Mouse (Mus musculus) neural tube, embryonic 13.5 days (tissue): ENCODE results near the gene Gm26657. TPM values are rescaled to one million over a fixed set of nuclear protein-coding genes. Genes with fewer than 3 reads are reported as not detected.

Experiments used
- ATAC-seq: fragments of 200-750 bp; cut with Nextera tagmentation; 2 replicates; pipeline ENCODE4 v1.8.0; 2017; ENCODE audit warnings: low read depth, mild to moderate bottlenecking, moderate TSS enrichment, moderate library complexity
- H3K27ac ChIP-seq: fragments of 300-500 bp; sonication (generic); replicated peaks from 2 replicates; pipeline ENCODE4 v1.5.1; 2015; ENCODE audit warnings: moderate library complexity, mild to moderate bottlenecking, inconsistent platforms
- H3K27me3 ChIP-seq: fragments of 300-500 bp; sonication (generic); 2 replicates; pipeline ENCODE4 v1.6.1; 2015; ENCODE audit warnings: mild to moderate bottlenecking, inconsistent platforms
- H3K36me3 ChIP-seq: fragments of 300-500 bp; sonication (generic); 2 replicates; pipeline ENCODE4 v1.6.1; 2015; ENCODE audit warnings: mild to moderate bottlenecking, inconsistent platforms
- H3K4me1 ChIP-seq: fragments of 300-500 bp; sonication (generic); replicated peaks from 2 replicates; pipeline ENCODE4 v1.6.1; 2015; ENCODE audit warnings: inconsistent platforms
- H3K4me2 ChIP-seq: fragments of 300-500 bp; sonication (generic); 2 replicates; pipeline ENCODE4 v1.6.1; 2015; ENCODE audit warnings: inconsistent platforms, mild to moderate bottlenecking, moderate library complexity
- H3K4me3 ChIP-seq: fragments of 300-500 bp; sonication (generic); 2 replicates; pipeline ENCODE4 v1.5.1; 2015; ENCODE audit warnings: mild to moderate bottlenecking, inconsistent platforms
- H3K9ac ChIP-seq: fragments of 300-500 bp; sonication (generic); 2 replicates; pipeline ENCODE4 v1.6.1; 2015; ENCODE audit warnings: moderate library complexity, mild to moderate bottlenecking, inconsistent platforms
- H3K9me3 ChIP-seq: fragments of 300-500 bp; sonication (generic); 2 replicates; pipeline ENCODE4 v1.6.1; 2016; ENCODE audit warnings: inconsistent platforms
- WGBS: fragments of 180-500 bp; shearing (Covaris S2); methylation state at CpG from one replicate; pipeline ENCODE4 v1.1.7; 2015; 5-methylcytosine and 5-hydroxymethylcytosine counted together
- polyA plus RNA-seq: library from polyadenylated mRNA; unstranded; fragments of >200 nt; fragmentation: Nextera tagmentation; extraction: Ambion mirVana; gene quantifications from 2 replicates; pipeline ENCODE4 v1.2.1, GENCODE M21; 2015

Gene Gm26657
- polyA plus RNA-seq = not detected in 2 replicates

GRCm38 (mm10) chr4:56740020-56740485 lies at the start of gene Gm26657:
Gene Gm26657, plus strand, starts transcription at chr4:56740070.
- Histone ChIP-seq H3K4me3 (no peak within 1 kb of the TSS), H3K9ac (no peak within 1 kb of the TSS), H3K27me3 (no peaks in the 10 kb centered on the region), H3K4me2 (no peak within 1 kb of the TSS), H3K9me3 (no peaks in the 10 kb centered on the region), H3K27ac (no peak within 1 kb of the TSS), H3K4me1 (no peaks in the 10 kb centered on the region), H3K36me3 (peaks cover 14% of the 10 kb centered on the region)
- 88% methylated on average over 18 of the region's 18 CpGs for WGBS
- no peak for ATAC-seq

- 82% methylated on average over 7 of the region's 7 CpGs for WGBS
- H3K4me1 ChIP-seq = no peaks in the 10 kb centered on the region
- no peaks in the 10 kb centered on the region for H3K27me3 ChIP-seq
- no peak for ATAC-seq
- no peak overlapping the region for H3K27ac ChIP-seq
- H3K9ac ChIP-seq = no peak overlapping the region
- no peaks in the 10 kb centered on the region for H3K36me3 ChIP-seq
- no peaks in the 10 kb centered on the region for H3K9me3 ChIP-seq
- H3K4me3 ChIP-seq = no peak overlapping the region
- no peak overlapping the region for H3K4me2 ChIP-seq
Measured at GRCm38 (mm10) chr4:56696401-56696800, 43.5 kb upstream of the Gm26657 start.

GRCm38 (mm10) chr4:56698671-56699070 lies 41.2 kb upstream of the Gm26657 start:
- H3K27ac ChIP-seq = no peak overlapping the region
- no peak overlapping the region for H3K4me2 ChIP-seq
- no peak overlapping the region for H3K4me3 ChIP-seq
- peaks cover 4% of the 10 kb centered on the region; the same call in 1 of the 2 replicates for H3K4me1 ChIP-seq
- no peaks in the 10 kb centered on the region for H3K27me3 ChIP-seq
- no peaks in the 10 kb centered on the region for H3K36me3 ChIP-seq
- no peak overlapping the region for H3K9ac ChIP-seq
- no peak for ATAC-seq
- 66% methylated on average over 5 of the region's 5 CpGs for WGBS
- no peaks in the 10 kb centered on the region for H3K9me3 ChIP-seq

GRCm38 (mm10) chr4:56702234-56702633 lies 37.6 kb upstream of the Gm26657 start:
- no peak overlapping the region for H3K27ac ChIP-seq
- H3K9ac ChIP-seq = no peak overlapping the region
- no peak overlapping the region for H3K4me3 ChIP-seq
- WGBS = 6% methylated on average over 10 of the region's 10 CpGs
- peaks cover 4% of the 10 kb centered on the region; the same call in 1 of the 2 replicates for H3K4me1 ChIP-seq
- no peaks in the 10 kb centered on the region for H3K9me3 ChIP-seq
- H3K27me3 ChIP-seq = no peaks in the 10 kb centered on the region
- H3K36me3 ChIP-seq = no peaks in the 10 kb centered on the region
- peak overlapping the region; percentile 13; the same call in 1 of the 2 replicates for H3K4me2 ChIP-seq
- no peak for ATAC-seq

GRCm38 (mm10) chr4:56713155-56713554 lies 26.7 kb upstream of the Gm26657 start:
- Histone ChIP-seq H3K4me3 (no peak overlapping the region), H3K4me1 (0 out of 2 replicates have a peak, but pooled peaks cover 3% of the 10 kb centered on the region), H3K27me3 (no peaks in the 10 kb centered on the region), H3K36me3 (no peaks in the 10 kb centered on the region), H3K27ac (no peak overlapping the region), H3K4me2 (no peak overlapping the region), H3K9ac (no peak overlapping the region), H3K9me3 (no peaks in the 10 kb centered on the region)
- WGBS = 88% methylated on average over 3 of the region's 3 CpGs
- no peak for ATAC-seq

- Histone ChIP-seq H3K36me3 (no peaks in the 10 kb centered on the region), H3K9me3 (no peaks in the 10 kb centered on the region), H3K4me2 (no peak overlapping the region), H3K27me3 (no peaks in the 10 kb centered on the region), H3K4me1 (peaks cover 15% of the 10 kb centered on the region; the same call in 1 of the 2 replicates), H3K4me3 (no peak overlapping the region), H3K27ac (no peak overlapping the region), H3K9ac (no peak overlapping the region)
- WGBS = 61% methylated on average over 5 of the region's 5 CpGs
- ATAC-seq = no peak
Measured at GRCm38 (mm10) chr4:56716801-56717200, 23.1 kb upstream of the Gm26657 start.

- Histone ChIP-seq H3K4me1 (peaks cover 15% of the 10 kb centered on the region; the same call in 1 of the 2 replicates), H3K9me3 (no peaks in the 10 kb centered on the region)
Measured at GRCm38 (mm10) chr4:56717932-56718331, 21.9 kb upstream of the Gm26657 start.

GRCm38 (mm10) chr4:56718573-56719442 lies 21.1 kb upstream of the Gm26657 start:
- no peak overlapping the region for H3K4me3 ChIP-seq
- H3K9me3 ChIP-seq = no peaks in the 10 kb centered on the region
- WGBS = 64% methylated on average over 12 of the region's 12 CpGs
- no peak overlapping the region for H3K27ac ChIP-seq
- peaks cover 15% of the 10 kb centered on the region; the same call in 1 of the 2 replicates for H3K4me1 ChIP-seq
- no peaks in the 10 kb centered on the region for H3K27me3 ChIP-seq
- ATAC-seq = no peak
- H3K36me3 ChIP-seq = no peaks in the 10 kb centered on the region
- H3K9ac ChIP-seq = no peak overlapping the region
- no peak overlapping the region for H3K4me2 ChIP-seq

More at GRCm38 (mm10) chr4:56717932-56718331, 21.9 kb upstream of the Gm26657 start:
- H3K4me2 ChIP-seq = no peak overlapping the region
- WGBS = 88% methylated on average over 3 of the region's 3 CpGs
- H3K9ac ChIP-seq = no peak overlapping the region
- no peak overlapping the region for H3K4me3 ChIP-seq
- H3K27ac ChIP-seq = no peak overlapping the region
- H3K36me3 ChIP-seq = no peaks in the 10 kb centered on the region
- no peaks in the 10 kb centered on the region for H3K27me3 ChIP-seq
- ATAC-seq = no peak

- Histone ChIP-seq H3K27me3 (no peaks in the 10 kb centered on the region), H3K27ac (no peak overlapping the region), H3K9ac (no peak overlapping the region), H3K4me1 (peaks cover 15% of the 10 kb centered on the region; the same call in 1 of the 2 replicates), H3K36me3 (no peaks in the 10 kb centered on the region), H3K4me3 (no peak overlapping the region), H3K9me3 (no peaks in the 10 kb centered on the region), H3K4me2 (no peak overlapping the region)
- 62% methylated on average over 9 of the region's 9 CpGs for WGBS
- no peak for ATAC-seq
Measured at GRCm38 (mm10) chr4:56719456-56719855, 20.4 kb upstream of the Gm26657 start.

GRCm38 (mm10) chr4:56720403-56720802 lies 19.5 kb upstream of the Gm26657 start:
- WGBS = 90% methylated on average over 9 of the region's 9 CpGs
- Histone ChIP-seq H3K4me2 (no peak overlapping the region), H3K9me3 (no peaks in the 10 kb centered on the region), H3K27ac (no peak overlapping the region), H3K9ac (no peak overlapping the region), H3K4me3 (no peak overlapping the region), H3K36me3 (no peaks in the 10 kb centered on the region), H3K4me1 (peaks cover 15% of the 10 kb centered on the region; the same call in 1 of the 2 replicates), H3K27me3 (no peaks in the 10 kb centered on the region)
- ATAC-seq = no peak

- Histone ChIP-seq H3K27me3 (no peaks in the 10 kb centered on the region), H3K4me3 (no peak overlapping the region), H3K4me2 (no peak overlapping the region), H3K27ac (no peak overlapping the region), H3K9ac (no peak overlapping the region), H3K9me3 (no peaks in the 10 kb centered on the region), H3K36me3 (no peaks in the 10 kb centered on the region), H3K4me1 (peaks cover 15% of the 10 kb centered on the region; the same call in 1 of the 2 replicates)
- no peak for ATAC-seq
- WGBS = 31% methylated on average over 3 of the region's 3 CpGs
Measured at GRCm38 (mm10) chr4:56721469-56721868, 18.4 kb upstream of the Gm26657 start.

- H3K27me3 ChIP-seq = no peaks in the 10 kb centered on the region
- ATAC-seq = no peak
- H3K27ac ChIP-seq = no peak overlapping the region
- H3K9ac ChIP-seq = no peak overlapping the region
- no peaks in the 10 kb centered on the region for H3K36me3 ChIP-seq
- peaks cover 15% of the 10 kb centered on the region; the same call in 1 of the 2 replicates for H3K4me1 ChIP-seq
- no peak overlapping the region for H3K4me2 ChIP-seq
- 57% methylated on average over 6 of the region's 6 CpGs for WGBS
- peaks cover 2% of the 10 kb centered on the region; the same call in 1 of the 2 replicates for H3K9me3 ChIP-seq
- H3K4me3 ChIP-seq = no peak overlapping the region
Measured at GRCm38 (mm10) chr4:56722346-56722745, 17.5 kb upstream of the Gm26657 start.
